Mouse (Mus musculus): ENCODE data around the gene Cox7a2l.

GRCm38 (mm10) chr17:83465969-83466368, 51.2 kb downstream of the Cox7a2l start:
- TF ChIP-seq CTCF (IDR thresholded peaks at IDR 0.05; ENCODE audit: low read depth, low read length) (no peak), EP300 (IDR thresholded peaks at IDR 0.05; ENCODE audit: insufficient read depth, low read depth, low read length) (no peak)

Data from ES-Bruce4 (cell line).